Mouse (Mus musculus): ENCODE measurements around the gene Fam83c. TPM values are rescaled to one million over a fixed set of nuclear protein-coding genes. Genes with fewer than 3 reads are reported as not detected.
"Not testable (repeated sequence)": the region's sequence is repeated elsewhere in the genome, so short reads cannot be mapped to it uniquely, and the experiment has no call there.

Gene Fam83c
- total RNA-seq (2017): not detected in 2 replicates

DNA sequence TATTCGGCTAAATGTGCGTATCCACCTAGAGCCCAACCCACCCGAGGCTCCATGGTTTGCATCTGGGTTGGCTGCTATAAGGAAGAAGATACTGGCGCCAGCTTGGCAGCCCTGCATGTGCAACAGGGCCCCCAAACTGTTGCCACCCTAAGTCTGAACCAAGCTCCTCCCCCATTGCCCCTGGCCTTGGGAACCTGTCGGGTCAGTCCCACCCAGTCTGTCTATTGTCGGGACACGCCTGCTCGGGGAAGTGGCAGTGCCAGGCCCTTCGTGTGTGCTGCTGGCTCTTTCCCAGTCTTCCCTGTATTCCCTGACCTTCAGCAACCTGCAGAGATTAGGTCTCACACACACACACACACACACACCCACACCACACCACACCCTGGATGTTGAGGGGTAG lies at the start of gene Fam83c:
Gene Fam83c, minus strand, starts transcription at position 123 of the 400 bp plus-strand sequence.
- ATAC-seq (ENCODE audit: extremely low read depth, insufficient number of reproducible peaks, low FRiP score, poor library complexity, severe bottlenecking): no peak

DNA sequence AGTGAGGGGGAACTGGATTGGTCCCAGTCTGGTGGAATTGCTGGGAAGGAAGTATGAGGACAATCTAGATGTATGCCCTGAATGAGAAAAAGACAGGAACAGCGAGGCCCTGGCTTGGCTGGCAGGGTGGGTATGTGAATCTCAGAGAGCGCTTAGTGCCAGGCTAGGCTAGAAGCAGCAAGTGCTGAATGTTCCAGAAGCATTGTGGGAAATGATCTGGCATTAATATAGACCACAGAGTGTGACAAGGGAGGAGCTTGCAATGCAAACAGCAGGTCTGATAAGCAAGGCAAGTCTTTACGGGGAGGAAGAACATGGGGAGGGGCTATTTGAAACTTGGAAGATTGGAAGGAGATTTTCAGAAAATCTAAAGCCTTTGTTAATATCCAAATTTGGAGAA lies 47.4 kb upstream of the Fam83c start:
- ATAC-seq (ENCODE audit: extremely low read depth, insufficient number of reproducible peaks, low FRiP score, poor library complexity, severe bottlenecking): no peak

DNA sequence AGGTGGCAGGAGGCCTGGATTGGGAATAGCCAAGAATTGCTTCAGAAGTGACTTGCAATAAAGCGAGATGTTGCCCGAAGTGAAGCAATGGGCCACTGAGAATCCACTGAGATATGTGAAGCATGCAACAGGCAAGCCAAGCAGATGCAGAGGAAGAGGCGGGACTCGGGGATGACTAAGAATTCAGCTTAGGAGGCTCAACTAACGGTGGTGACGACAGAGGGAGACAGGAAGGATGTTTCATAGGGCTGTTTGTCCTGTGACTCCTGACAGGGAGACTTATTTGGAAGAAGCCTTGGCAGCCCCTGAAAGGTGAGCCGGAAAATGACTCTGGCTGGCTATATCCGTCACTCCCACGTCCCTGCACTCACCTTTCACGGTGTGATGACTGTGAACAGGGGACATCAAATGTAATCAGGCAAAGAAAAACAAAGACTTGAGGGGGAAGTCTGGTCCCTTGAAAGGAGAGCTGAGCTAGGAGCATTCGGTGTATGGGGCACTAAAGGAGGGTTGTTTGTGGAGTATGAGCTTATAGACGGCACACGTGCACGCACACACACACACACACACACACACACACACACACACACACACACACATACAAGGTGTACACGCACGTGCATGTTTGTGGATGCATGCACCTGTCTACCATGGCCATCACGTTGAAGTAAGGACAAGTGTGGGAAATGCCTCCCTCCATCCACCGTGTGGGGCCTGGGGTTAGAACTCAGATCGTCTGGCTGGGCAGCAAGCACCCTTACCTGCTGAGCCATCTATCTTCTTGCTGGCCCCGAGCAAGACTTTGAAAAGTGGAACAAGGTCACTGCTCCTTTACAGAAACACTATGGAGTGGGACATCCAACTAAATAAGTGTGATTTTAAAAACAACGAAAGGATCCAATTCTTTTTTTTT lies 44.6 kb upstream of the Fam83c start:
- ATAC-seq (ENCODE audit: extremely low read depth, insufficient number of reproducible peaks, low FRiP score, poor library complexity, severe bottlenecking): peak; percentile 60; the same call in 1 of the 2 replicates

DNA sequence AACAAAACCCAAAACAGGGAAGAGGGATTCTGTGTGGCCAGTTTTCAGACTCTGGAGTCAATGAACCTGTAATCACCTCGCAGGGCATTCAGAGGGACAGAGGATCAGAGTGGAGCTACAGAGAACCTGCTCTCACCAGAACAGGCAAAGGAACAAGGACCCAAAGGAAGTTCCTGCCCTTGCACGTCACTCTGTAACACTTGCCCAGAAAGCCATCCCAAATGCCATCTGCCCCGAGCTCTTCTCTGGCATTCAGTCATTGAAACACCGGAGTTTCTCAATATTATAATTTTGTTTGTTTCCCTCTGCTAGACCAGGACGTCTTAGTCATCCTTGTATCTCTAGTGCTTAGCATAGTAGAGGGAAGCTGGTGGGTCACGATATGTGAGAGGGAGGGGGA lies 39.0 kb upstream of the Fam83c start:
- no peak for ATAC-seq (ENCODE audit: extremely low read depth, insufficient number of reproducible peaks, low FRiP score, poor library complexity, severe bottlenecking)

DNA sequence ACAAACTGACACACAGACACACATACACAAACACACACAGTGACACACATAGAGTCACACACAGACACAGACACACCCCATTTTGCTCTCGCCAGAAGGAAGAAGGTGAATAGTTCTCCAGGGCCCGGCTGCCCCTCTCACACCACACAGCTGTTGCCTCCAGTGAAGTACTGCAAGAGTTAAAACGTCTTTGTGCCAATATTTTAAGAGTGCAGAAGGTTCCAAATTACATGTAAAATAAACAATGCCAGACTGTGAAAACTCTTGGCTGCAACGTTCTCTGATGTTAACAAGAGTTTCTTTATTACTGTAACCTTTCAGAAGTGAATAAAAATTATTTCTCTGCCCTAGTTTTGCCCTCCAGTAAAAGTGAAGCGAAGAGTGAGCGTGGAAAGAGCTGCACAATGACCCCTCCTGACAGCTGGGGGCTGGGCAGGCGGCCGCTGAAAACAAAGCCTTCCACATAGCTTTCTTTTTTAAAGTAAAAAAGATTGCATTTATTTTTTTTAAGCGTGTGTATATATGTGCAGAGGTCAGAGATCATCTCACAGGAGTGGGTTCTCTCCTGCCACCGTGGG lies 38.4 kb upstream of the Fam83c start:
- ATAC-seq (ENCODE audit: extremely low read depth, insufficient number of reproducible peaks, low FRiP score, poor library complexity, severe bottlenecking): no peak

DNA sequence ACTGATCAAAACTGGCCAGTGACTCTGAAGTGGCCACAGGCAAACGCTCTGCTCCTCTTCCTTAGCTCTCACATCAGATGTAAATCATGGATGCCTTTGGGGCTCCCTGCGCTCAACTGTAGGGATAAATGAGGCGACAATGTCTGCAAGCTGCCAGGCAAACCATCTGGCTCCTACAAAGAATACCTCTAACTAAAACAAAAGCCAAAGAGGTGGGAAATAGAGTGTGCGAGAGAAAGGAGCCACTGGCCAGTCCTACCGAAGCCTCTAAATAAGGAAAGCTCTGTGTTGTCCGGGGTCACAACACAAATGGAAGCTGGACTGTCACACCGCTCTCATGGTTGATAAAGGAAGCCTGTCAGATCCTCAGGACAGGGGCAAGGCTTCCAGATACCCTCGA lies 37.8 kb upstream of the Fam83c start:
- no peak for ATAC-seq (ENCODE audit: extremely low read depth, insufficient number of reproducible peaks, low FRiP score, poor library complexity, severe bottlenecking)

DNA sequence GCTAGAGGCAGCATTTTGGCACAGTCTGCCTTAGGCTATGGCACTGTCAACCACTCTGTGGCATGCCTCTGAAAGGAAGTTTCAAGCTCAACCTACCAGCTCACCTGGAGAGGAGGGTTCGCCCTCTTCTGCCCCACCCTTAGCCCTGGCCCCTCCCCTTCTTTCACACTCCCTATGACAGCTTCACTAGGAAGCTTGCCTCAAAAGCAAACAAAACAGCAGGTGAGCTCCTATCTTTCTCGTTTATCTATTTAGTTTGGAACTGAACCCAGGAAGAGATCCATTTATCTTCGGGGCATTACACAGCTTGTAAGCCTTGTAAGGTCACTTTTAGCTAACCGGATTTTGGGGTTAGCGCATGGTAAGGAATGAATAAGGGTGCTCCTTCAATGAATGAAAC lies 35.1 kb upstream of the Fam83c start:
- no peak for ATAC-seq (ENCODE audit: extremely low read depth, insufficient number of reproducible peaks, low FRiP score, poor library complexity, severe bottlenecking)

DNA sequence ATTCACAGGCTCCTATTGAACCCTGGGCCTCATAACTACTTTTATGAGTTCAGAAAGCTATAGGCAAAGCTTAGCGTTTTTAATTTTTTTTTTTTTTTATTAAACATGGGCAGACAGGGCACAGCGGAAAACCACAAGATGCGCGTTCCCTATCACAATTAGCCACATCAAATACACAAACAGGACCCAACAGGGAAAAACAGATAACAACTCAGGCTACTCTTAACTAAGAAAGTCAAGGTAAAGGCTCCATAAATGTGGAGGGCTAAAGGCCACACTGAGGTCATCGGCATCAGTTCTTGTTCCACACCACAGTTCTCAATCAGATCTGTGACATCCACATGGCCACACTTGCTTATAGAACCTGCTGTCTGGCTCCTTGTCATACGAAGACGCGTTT lies 33.7 kb upstream of the Fam83c start:
- no peak for ATAC-seq (ENCODE audit: extremely low read depth, insufficient number of reproducible peaks, low FRiP score, poor library complexity, severe bottlenecking)

DNA sequence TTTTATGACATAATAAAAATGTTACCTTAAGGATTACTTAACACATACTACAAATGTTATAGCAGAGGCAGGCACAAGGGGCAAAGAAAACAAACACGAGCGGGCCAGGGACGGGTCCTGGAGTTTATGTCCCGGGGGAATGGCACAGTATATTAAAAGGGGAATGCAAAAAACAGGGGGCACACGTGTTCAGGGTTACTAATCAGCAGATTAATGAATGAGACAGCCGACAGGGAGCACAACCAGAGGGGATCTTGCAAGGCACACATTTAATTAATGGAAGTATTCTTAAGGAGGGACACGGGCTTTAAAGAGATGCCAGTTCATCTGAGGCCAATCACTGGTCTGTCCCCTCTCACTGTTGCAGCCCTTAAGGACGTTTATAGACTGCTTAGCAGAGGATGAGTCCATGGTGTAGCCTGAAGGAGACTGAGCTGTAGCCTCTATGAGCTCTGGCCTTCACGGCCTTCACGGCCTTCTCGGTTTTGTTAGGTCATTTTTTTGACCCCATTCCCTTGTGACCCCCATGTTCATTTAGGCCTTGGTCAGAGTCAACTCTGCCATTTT lies 28.7 kb upstream of the Fam83c start:
- ATAC-seq (ENCODE audit: extremely low read depth, insufficient number of reproducible peaks, low FRiP score, poor library complexity, severe bottlenecking): no peak

DNA sequence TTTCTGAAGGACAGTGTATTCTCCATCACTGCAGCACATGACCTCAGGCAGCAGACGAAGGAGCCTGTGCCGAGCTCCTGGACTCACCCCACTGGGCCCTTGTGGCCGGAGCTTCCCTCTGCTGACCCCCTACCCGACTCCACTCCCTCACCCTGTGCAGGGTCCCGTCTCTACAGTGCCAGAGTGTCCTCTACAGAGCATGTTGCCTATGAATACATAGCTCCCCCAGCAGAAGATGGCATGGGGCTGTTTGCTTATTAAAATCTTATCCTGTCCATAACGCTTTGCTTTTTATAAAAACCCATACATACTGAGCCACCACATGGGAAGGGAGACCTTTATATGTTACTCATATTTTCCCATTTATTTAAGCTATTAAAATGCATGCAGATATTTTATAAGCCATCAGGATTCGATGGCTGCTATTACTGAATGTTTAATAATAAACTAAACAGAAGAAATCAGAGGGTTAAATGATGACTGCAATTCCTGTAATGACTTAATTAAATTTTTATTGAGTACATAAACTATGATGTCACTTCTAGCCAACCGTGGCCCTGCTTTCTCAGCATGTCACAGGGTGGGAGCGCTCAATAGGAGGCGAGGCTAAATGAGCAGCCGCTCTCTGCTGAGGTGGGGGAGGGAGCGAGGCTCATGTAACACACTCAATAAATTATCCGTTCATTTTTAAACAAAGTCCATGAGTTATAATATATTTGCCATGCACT lies 28.1 kb upstream of the Fam83c start:
- ATAC-seq (ENCODE audit: extremely low read depth, insufficient number of reproducible peaks, low FRiP score, poor library complexity, severe bottlenecking): no peak

DNA sequence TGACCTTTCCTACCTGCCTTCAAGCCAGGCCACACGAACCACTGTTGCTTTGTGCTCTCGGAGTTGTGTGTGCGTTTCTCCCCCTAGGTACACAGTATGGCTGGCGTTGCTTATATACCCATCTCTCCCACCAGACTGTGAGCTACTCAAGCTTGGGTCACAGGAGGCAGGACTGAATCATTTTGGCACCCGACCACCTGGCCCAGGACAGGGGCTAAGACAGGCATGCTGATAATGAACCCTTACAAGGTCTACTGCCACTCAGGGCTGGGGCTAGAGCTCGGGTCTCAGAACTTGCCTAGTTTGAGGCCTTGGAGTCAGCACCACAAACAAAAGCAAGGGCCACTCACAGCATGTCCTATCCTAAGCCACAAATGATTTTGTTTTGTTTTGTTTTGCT lies 26.9 kb upstream of the Fam83c start:
- ATAC-seq (ENCODE audit: extremely low read depth, insufficient number of reproducible peaks, low FRiP score, poor library complexity, severe bottlenecking): no peak

DNA sequence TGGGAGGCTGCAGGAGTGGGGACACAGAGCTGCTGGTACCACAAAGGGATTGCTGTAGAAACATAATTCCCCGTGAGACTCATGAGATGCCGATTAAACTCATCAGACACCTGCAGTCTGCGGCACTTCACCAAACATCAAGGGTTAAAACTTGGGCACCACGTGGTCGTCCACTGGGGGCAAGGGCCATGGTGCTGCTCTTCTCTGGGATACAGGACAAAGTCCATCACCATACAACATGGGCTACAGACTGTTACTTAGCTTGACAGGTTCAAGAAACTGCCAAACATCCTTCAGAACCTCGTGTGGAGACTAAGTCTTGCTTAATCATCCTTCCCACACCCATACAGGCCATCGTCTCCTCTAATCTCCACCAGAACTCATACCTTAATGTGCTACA lies 25.4 kb upstream of the Fam83c start:
- no peak for ATAC-seq (ENCODE audit: extremely low read depth, insufficient number of reproducible peaks, low FRiP score, poor library complexity, severe bottlenecking)

DNA sequence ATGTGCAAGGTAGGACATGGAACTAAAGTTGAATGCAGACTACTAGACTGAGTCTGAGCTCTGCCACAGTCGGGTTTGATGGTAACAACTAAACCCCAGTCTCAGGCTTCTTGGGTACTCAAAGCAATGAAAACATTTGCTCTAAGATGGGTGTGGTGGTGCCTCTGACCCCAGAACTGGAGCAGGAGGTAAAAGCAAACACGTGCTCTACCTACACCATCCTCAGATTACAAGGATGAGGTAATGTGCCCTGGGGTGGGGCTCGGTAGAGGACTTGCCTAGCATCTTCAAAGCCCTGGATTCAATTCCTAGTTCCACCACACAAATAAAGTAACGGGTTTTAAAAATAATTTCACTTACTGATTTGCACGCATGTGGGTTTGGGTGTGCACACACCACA lies 17.9 kb upstream of the Fam83c start:
- no peak for ATAC-seq (ENCODE audit: extremely low read depth, insufficient number of reproducible peaks, low FRiP score, poor library complexity, severe bottlenecking)

DNA sequence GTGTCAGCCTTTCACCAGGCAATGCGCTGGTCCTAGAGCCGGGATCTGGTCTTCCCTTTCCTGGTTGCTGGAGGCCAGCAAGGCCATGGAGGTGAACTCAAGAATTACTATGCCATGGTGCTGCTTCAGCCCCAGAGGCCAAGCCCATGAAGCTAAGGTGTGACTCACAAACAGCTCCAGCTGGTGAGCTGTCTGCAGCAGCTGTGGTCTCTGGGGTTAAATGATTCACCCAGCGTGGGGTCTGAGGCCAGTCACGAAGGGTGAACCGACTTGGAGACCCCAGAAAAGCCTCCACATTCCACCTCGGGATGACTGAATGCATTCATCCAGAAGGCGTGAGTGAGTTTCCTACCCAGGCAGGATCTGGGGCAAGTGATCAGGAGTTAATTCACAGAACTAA lies 15.5 kb upstream of the Fam83c start:
- ATAC-seq (ENCODE audit: extremely low read depth, insufficient number of reproducible peaks, low FRiP score, poor library complexity, severe bottlenecking): no peak

DNA sequence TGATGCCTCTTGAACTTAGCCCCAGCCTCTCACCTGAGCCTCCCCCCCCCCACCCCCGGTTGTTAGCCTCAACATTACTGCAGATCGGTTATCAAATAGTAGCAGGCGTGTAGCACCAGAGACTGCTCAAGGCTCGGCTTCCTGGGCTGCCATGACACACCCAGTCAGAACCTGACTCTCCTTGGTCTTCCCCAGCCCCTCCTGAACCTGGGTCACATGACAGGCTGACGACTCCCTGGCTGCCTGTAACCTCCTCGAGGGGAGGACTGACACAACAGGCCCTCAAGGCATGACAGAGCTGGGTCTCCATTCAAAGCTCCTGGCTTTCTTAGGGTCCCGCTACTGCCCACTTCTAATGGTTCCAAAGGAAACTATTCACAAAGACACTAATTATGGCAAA lies 14.8 kb upstream of the Fam83c start:
- no peak for ATAC-seq (ENCODE audit: extremely low read depth, insufficient number of reproducible peaks, low FRiP score, poor library complexity, severe bottlenecking)

DNA sequence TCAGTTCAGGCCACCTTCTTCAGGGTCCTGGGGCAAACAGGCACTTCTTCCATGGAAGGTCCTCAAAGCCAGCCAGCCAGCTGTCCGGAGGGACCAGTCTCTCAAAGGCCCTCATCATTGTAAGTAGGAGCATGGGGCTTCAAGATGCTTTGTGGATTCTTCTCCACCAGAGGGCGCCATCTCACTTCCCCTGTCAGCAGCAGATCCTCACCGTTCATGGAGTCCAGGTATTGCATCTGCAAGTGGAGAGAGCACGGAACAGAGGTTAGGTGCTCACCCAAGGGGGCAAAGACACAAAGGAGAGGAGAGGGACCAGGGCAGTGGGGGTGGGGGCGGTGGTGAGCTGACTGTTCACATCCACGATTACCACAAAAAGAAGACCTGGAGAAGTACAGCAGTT lies 13.6 kb upstream of the Fam83c start:
- ATAC-seq (ENCODE audit: extremely low read depth, insufficient number of reproducible peaks, low FRiP score, poor library complexity, severe bottlenecking): peak; percentile 66; the same call in 1 of the 2 replicates

DNA sequence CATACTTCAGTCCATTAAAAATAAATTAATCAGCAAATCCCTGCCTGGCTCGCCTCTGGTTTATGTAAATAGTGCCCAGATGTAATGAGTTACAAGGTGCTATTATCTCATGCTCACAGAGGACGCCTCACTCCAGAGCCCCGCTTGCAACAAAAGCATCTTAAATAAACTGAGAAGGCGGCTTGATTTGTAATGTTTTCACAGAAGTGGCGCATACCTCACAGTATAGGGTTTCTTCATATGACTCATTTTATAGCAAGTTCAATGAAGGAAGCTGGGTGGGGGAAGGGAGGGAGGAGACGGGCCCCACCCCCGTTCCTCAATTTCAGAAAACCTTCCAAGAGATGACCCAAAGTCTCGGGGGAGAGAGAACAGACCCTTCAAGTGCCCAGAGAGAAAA lies 12.3 kb upstream of the Fam83c start:
- no peak for ATAC-seq (ENCODE audit: extremely low read depth, insufficient number of reproducible peaks, low FRiP score, poor library complexity, severe bottlenecking)

DNA sequence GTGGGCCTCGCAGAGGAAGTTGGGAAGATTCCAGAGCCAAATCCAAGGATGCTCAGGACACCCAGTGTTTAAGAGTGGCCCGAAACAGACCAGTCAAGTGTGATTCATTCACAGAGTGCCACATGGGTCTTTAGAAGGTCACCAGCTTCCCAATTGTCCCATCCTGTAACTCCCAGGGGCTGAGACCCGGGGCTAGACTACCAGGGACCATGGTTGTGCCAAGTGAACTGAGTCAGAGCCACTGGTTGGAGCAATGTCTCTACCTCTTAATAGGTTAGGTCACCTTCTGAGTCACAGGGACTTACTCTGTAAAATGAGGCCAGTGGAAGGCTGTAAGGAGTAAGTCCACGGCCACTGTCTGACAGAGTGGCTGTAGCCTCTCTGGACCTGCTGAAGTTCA lies 4.3 kb upstream of the Fam83c start:
- ATAC-seq (ENCODE audit: extremely low read depth, insufficient number of reproducible peaks, low FRiP score, poor library complexity, severe bottlenecking): no peak

DNA sequence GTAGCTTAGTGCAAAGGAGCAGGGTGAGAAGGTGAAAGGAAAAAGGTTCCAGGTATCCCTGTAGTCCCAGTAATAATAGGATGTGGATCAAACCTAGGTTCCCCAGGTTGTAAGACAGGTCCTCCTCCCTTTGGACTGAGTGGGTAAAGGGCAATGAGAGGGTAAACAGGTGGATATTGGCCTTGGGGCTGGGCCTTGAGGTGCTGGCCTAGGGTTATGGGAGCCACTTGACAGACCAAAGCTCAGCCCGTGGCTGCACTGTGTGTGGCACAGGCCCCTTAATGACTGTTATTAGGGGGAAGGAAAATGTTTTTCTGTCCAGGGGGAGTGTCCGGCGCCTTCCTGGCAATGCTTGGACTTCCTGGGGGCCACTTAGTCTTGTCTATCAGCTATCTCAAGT lies 3.3 kb upstream of the Fam83c start:
- no peak for ATAC-seq (ENCODE audit: extremely low read depth, insufficient number of reproducible peaks, low FRiP score, poor library complexity, severe bottlenecking)

DNA sequence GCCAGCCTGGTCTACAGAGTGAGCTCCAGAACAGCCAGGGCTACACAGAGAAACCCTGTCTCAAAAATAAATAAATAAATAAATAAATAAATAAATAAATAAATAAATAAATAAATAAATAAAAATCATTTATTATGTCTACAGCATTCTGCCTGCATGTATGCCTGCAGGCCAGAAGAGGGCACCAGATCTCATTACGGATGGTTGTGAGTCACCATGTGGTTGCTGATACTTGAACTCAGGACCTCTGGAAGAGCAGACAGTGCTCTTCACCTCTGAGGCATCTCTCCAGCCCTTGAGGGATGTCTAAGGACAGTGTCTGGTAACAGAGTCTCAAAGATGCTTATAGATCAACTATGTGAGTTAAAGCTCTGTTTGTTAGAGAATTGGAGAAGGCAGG lies 2.6 kb downstream of the Fam83c start:
- not testable (repeated sequence) for ATAC-seq (ENCODE audit: extremely low read depth, insufficient number of reproducible peaks, low FRiP score, poor library complexity, severe bottlenecking)

Measured in neutrophil, adult 5-6 weeks (primary cell).